Mouse (Mus musculus) liver, embryonic 14.5 days (tissue): ENCODE results near the gene Agbl4.

ENCODE experiments used
- CTCF ChIP-seq: IDR thresholded peaks from 2 replicates; pipeline ENCODE4 v1.5.1; 2016; ENCODE audit warnings: antibody characterized with exemption, low read depth, control low read depth
- EP300 ChIP-seq: IDR thresholded peaks from 2 replicates; pipeline ENCODE4 v1.6.1; 2016; ENCODE audit warnings: antibody characterized with exemption, low read depth

DNA sequence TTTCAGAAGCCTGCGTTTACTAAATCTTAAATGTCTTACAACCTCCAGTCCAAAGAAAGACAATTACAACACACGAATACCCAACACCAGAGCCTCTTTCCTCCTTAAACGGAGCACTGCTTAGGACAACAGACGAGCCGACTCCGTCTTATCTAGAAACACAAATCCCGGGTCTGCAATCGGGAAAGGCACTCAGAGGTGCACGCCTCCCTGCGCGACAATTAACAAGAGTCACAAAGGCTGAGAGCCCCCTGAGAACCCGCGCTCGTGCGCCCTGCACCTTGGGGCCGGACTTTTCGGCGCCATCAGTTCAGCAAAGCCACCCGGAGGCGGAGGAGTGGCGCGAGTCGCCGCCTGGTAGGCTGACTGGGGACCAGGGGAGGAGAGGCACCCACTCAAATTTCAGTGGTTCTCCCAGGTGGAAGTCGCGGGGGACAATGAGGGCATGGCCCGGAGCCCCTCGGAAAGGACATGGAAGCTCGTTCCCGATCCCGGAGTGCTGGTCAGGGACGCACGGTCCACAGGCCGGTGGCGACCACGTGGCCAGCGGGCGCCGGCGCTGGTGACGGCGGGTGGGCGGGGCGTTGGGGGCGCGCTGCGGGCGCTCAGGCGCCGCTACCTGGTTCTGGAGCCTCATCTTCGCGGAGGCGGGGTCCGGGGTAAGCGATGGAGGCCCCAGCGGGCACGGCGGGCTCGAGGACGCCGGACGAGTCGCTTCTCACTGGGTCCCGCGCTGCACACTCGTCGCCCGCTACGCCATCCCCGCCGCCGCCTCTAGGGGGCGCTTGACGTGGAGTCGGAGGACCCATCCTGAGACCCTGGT is 46.1 kb upstream of the Agbl4 start, which contains the start of gene Elavl4:
- peak; percentile 72 for TF ChIP-seq CTCF
- TF ChIP-seq EP300: no peak
